Mouse (Mus musculus) B cell, adult 67 days (primary cell): ENCODE results near the gene Trim59. TPM values are rescaled to one million over a fixed set of nuclear protein-coding genes. Genes with fewer than 3 reads are reported as not detected.

Source experiments
- total RNA-seq, 2 experiments: library from RNA; stranded (reverse); gene quantifications; 4 replicates each; pipeline ENCODE4 v1.2.4; 2023

Gene Trim59
- total RNA-seq = 100 to 1,000 TPM in 1 of 2 experiments, 10 to 100 TPM in 1; 86.9 to 105 TPM

GRCm38 (mm10) chr3:69044645-69045399 lies at the start of gene Trim59:
Trim59 (minus strand) TSS chr3:69044755.

GRCm38 (mm10) chr3:69004437-69005337 lies 39.9 kb downstream of the Trim59 start, which contains the start of the genes Ift80 and Smc4:
Ift80 (minus strand) TSS chr3:69004570.
Smc4 (plus strand) TSS chr3:69004738.

Other genes with a start within 250 kb of the Trim59 start
- gene 1110032F04Rik, start 175.2 kb downstream of the Trim59 start, total RNA-seq = not detected
- gene Ift80, start 40.2 kb downstream of the Trim59 start, total RNA-seq = 10 to 100 TPM; 12.7 to 14.6 TPM
- 100 to 1,000 TPM; 126 to 127 TPM for gene Smc4, start 40.0 kb downstream of the Trim59 start, total RNA-seq
- 100 to 1,000 TPM; 106 to 130 TPM for gene Kpna4, start 82.4 kb upstream of the Trim59 start, total RNA-seq
- not detected for gene Arl14, start 177.7 kb upstream of the Trim59 start, total RNA-seq